Mouse (Mus musculus) testis, adult 2 months (tissue): ENCODE measurements around the gene Atxn1.

Experiments used
- CTCF ChIP-seq: fragments of 200-500 bp; IDR thresholded peaks from 2 replicates; pipeline ENCODE4 v1.5.1; 2012; ENCODE audit warnings: low read depth, mild to moderate bottlenecking, inconsistent platforms, low read length, moderate library complexity; ENCODE audit not compliant: control insufficient read depth, insufficient read depth, insufficient replicate concordance
- POLR2A ChIP-seq: fragments of 200-500 bp; IDR thresholded peaks from 2 replicates; pipeline ENCODE4 v1.6.1; 2012; ENCODE audit warnings: low read depth, mild to moderate bottlenecking, inconsistent platforms, low read length, moderate library complexity; ENCODE audit not compliant: control insufficient read depth

DNA sequence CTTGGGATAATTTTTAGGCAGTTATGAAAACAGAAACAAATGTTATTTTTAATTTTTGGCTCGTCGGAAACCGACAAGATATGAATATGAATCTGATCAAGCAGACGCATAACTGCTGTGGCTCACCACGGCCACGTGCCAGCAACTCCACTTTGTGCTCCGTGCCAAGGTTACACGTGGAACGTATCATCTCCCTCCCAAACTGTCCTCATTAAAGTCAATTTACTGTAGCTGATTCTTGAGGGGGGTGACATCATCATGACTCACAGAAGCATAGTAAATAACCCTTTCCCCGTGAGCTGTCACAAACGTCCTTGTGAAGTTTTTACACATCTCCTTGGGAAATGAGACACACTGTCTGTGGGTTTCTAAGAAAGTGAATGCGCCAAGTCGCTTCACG is 97.5 kb downstream of the Atxn1 start:
- no peak for TF ChIP-seq POLR2A
- TF ChIP-seq CTCF, result no peak
